Mouse (Mus musculus): ENCODE data around the gene Ddrgk1.
A peak's percentile ranks its signal among the peaks of the same experiment; 100 is the strongest.

The Ddrgk1 gene

DNA sequence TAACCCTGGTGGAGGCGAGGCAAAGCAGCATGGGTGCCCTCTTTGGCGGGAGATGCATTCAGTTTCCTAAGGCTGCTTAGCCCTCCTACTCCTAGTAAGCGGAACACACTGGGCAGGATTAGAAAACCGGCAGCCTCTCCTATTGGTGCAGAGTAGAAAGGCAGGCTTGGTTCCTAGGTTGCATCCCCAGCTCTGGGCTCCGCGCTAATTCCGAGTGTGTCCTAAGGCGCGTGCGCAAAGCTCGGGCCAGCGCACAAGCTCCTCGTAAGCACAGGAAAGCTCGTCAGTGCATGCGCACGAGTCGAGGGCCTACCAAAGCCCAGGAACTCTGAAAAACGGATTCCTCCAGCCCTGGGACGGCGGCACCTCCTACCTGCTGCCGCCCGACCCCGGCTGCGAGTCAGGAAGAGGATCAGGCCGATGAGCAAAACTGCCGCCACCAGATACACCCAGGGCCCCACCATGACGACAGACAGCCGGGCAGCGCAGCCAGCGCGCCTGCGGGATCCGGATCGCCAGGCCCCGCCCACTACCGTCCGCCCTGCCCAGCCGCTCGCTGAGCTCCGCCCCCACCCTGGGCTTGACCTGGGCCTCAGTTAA, at the start of gene Ddrgk1:
Ddrgk1 (minus strand) TSS at position 558 of the 600 bp plus-strand sequence.
- DNase-seq (ENCODE audit: low spot score) = peak; percentile 94

DNA sequence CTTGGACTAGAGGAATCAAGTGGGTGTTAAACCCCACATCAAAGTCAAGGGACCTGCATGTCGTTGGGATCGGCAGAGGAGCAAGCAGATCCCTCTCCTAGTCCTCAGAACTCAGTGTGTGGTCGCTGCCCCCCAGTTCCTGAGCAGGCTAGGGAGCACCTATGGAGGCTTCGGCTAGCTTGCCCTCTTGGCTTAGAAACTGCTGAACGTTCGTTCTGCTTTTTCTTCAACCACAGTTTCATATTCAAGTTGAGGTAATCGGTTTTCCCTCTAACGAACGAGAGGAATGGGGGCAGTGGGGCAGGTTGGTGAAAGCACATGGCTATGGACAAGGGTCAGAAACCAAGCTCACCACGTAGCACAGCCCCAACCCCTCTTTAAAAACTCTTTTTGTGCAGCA, 42.6 kb upstream of the Ddrgk1 start:
- no peak for DNase-seq (ENCODE audit: low spot score)

DNA sequence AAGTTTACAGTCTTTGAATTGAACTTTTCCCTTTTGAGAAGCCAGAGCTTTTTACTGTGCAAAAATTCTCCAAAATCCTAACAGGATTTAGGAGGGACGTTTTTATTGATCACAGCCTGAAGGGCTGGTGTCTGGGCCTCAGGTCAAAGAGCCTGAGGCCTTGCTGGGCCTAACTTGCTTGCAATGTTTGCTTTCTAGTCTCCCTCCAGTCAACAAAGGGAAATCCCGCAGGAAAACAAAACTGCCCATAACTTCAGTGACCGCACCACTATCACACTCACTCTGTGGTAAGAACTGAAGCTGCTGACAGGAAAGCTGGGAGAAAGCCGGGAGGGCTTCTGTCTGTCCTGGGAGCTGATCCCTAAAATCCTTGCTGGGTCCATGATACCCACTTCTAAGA, 42.1 kb upstream of the Ddrgk1 start:
- no peak for DNase-seq (ENCODE audit: low spot score)

DNA sequence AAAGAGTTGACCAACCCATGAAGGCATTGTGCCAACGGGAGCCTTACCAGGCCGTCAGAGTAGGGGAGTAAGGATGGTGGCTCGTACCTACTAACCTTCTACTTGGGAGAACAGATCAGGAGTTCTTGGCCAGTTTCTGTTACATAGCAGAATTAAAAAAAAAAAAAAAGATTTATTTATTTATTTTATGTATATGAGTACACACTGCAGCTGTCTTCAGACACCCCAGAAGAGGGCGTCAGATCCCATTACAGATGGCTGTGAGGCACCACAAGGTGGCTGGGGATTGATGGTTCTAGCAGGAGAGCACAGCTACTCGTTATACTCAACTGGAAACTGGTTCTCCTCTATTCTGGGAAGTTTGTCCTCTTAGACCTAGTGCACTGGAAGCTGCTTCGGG, 40.7 kb upstream of the Ddrgk1 start:
- no peak for DNase-seq (ENCODE audit: low spot score)

DNA sequence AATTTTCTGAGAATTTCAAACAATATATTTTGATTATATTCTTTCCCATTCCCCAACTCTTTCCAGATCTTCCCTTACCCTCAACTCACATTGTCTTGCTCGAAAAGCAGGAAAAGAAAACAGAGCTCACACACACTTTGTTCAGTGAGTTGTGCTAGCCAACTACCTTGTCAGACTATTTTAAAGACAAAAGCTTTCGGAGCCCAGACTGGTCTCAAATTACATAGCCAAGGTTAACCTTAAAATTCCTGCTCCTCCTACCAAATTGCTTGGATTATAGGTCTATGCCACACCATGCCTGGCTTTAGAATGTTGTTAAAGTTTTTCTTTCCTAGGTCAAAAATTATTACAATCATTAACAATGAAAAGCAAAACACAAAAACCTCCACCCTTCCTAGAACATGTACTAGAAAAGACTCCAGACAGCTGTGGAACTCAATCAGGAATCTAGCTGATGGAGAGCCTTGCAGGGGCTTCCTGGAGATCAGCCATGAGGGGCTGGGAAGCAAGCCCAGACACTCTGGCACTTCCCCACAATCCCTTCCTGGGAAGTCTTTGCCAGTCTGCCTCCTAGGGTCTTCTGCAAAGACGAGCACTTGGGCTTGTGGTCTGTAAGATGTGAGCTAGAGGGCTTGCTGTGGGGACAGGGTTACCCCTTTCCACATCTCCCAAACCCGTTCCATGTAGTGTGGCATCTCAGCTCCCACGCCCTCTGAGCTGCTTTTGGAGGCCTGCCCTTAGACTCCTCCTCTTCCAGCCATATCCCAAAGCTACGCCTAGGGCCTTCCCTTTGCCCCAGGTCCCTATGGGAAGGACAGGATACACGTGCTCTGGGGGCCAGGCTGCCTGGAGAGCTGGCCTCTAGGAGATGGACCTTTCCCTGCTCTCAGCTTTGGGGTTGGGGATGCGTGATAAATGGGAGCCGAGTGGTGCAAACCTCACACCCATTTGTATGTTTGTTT, 39.9 kb upstream of the Ddrgk1 start:
- DNase-seq (ENCODE audit: low spot score) = no peak

DNA sequence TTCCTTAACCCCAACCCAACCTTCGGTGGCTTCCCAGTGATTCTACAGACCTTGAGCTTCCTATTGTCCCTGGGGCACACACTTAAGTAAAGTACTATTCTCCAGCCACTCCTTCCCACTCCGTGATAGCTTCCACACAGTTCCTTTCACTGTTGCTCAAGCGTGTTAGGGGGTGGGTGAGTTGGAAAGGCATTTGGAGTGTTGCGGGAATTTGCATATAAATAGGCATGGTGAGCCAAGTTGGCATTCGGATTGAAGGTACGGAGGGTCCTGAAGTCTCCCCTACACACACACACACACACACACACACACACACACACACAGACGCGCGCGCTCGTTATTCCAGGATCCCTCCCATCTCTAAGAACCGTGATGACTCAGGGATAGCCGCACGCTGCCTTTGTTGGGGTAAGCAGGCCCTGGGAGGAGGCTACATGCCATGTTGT, 33.4 kb upstream of the Ddrgk1 start:
- no peak for DNase-seq (ENCODE audit: low spot score)

DNA sequence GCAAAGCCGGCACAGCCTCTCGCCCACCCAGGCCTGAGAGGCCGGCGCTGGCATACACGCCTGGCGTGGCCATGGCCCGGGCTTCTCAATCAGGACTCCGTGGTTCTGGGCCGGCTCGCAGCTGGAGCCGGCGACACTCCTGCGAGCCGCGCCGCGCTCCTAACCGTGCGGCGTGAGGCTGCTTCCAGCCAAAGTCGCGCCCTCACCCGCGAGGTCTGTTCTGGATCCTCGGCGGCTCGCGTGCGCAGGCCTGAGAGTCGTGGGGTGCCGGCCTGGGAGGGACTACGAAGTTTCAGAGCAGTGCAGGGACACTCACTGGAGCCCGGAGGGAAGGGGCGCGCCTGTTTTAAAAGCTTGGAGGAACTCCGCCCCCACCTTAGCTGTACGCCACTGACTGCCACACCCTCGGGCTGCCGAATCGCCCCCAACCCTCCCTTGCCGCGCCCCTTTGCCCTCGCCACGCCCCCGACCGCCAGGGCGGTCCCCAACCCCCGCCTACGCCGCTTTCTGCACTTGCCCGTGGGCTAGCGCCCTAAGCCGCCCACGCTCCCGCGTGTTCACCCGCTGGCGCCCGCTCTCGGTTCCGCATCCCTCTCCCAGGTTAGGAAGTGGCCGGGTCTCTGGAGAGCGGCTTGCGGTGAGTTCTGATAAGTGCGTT, 32.8 kb upstream of the Ddrgk1 start, which contains the start of gene Slc4a11:
Slc4a11 (minus strand) TSS at position 367 of the 658 bp plus-strand sequence.
- no peak for DNase-seq (ENCODE audit: low spot score)

DNA sequence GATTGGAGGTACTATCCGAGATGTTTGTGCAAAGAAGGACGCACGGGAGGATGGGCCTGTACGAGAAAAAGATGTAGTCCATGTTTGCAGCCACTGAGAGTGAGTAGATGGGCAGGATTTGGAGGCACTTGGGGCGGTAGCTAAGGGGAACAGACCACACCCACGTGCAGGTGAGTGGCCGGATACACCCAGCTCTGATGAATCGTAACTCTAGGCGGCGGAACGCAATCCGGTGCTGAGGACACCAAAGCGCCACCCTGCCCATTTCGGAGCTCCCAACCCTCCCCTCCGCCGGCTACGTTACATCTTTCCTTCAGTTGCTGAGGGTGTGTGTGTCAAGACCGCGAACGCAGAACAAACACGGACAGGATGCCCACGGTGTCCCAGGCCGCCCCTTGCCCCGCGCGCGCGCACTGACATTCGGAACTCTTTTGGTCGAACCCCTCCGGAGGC, 32.3 kb upstream of the Ddrgk1 start:
- DNase-seq (ENCODE audit: low spot score) = no peak

DNA sequence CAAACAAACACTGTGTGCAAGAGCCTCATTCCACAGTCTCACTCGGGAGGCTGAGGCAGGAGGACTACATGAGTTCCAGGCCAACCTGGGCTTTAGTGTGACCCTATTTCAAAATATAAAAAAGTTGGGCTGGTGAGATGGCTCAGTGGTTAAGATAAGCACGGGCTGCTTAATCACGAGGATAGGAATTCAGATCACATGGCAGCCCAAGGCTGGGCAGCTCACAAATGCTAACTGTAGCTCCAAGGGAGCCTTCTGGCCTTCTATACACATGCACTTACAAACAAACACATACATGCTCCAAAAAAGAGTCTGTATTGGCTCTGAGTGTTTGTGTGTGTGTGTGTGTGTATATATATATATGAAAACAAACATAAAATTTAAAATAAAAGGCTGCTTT, 29.1 kb upstream of the Ddrgk1 start:
- no peak for DNase-seq (ENCODE audit: low spot score)

DNA sequence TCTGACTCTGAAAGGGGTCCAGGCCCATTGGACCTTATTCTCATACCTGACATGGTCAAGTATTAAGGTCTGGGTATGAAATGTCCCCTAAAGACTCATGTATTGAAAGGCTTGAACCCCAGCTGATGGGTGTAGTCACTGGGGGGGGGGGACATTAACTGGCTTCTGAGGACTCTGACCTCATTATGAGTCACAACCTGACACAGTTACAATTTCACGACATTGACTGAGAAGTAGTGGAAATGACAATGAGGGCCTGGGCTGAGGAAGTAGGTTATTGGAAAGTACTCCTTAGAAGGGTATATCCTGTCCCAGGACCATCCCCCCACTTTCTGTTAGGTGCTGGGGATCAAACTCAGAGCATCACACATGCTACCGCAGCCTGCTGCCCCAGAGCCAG, 24.6 kb upstream of the Ddrgk1 start:
- no peak for DNase-seq (ENCODE audit: low spot score)

DNA sequence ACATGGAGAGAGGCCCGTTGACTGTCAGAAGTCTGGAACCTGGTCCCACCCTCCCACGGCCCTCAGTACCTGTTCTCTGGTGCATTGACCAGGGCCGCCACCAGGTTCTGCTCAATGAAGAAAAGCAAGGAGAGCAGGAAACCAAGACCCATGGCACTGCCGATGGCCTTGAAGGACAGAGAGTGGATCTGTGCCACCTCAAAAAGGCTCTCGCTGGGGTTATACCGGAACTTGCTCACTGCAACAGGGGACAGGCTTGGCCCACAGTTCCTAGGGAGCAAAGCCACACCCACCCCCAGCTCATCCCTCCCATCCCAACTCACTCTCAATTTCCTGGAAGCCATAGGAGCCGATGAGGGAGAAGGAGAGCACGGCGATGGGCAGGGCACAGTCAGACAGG, 21.0 kb upstream of the Ddrgk1 start:
- no peak for DNase-seq (ENCODE audit: low spot score)

DNA sequence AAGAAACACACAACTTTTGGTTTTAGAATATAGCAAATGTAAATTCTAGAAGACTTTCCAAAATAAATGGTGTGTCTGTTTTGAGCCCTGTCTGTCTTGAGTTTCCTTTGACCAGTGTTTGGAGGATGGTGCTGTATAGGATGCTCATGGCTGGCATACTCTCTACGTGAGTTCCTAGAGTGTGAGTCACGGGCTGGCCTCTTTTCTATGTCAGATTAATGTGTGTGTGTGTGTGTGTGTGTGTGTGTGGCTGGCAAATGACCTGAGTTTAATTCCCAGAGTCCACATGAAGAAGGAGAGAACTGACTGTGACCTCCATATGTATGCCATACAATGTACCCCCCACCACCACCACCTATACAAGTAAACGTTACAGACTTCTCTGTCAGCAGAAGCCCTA, 17.1 kb upstream of the Ddrgk1 start:
- DNase-seq (ENCODE audit: low spot score) = no peak

DNA sequence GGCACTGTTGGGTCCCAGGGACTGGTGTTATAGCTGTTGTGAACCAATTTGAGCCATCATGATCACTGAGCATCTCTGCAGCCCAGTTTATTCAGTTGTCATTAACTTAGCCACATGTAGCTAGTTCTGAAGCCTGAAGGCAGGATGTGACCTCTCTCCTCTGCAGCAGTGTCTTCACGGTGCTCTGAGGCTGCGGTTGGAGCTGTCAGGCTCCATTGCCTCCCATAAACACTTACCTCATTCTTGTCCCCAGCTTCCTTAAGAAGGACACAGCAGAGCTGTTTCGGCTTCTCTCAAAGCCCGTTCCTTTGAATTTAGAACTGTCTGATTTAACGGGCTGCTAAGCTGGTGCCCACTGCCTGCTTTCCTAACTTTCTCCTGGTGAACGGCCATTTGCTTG, 15.4 kb upstream of the Ddrgk1 start:
- DNase-seq (ENCODE audit: low spot score) = no peak

DNA sequence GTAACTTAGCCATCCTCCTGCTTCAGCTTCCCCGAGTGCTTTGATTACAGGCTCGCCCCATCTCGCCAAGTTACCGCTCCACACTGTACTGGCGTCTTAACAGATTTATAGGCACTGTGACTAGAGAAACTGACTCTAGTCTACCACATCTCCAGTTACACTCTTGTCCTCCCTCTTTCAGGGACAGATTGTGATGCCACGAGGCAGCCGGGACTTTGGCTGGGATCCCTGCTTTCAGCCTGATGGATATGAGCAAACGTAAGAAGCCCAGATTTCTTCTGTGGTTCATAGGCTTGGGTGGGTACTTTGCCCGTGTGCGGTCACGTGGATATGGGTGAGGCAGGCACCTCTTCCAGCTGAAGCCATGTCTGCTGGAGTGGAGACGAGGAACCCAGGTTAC, 14.7 kb upstream of the Ddrgk1 start:
- DNase-seq (ENCODE audit: low spot score) = no peak

DNA sequence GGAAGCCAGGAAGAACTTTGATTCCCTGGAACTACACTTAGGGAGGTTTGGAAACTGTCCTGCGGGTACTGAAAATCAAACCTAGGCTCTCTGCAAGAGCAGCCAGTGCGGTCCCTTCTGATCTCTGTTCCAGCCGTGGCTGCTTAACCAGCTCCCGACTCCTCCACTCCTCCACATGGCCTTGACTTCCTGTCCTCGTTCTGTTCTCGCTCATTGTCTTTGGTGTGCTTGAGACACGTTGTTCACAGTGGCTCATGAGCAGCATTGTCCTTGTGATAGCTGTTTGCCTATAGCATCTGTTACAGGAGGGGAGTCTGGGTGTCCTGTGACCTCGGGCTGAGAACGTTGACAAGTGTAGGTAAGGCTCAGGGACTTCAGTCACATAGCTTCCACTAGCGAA, 12.8 kb upstream of the Ddrgk1 start:
- DNase-seq (ENCODE audit: low spot score) = no peak

DNA sequence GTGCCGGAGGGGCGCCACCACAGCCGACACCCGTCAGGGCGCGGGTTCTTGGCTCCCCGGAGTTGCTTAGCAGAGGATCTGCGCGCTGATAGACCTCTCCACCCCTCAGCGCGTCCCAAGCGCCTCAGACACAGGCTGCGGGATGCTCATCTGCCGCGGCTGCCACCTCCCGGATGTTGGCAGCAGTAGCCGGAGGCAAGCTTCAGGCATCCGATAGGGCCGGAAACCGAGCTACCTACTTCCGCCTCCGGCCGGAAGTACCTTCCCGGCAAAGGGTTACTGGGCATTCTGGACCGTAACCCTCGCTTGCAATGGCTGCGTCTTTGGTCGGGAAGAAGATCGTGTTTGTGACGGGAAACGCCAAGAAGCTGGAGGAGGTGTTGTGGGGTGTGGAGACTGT, 3.1 kb upstream of the Ddrgk1 start, which contains the start of gene Itpa:
Itpa (plus strand) TSS at position 52 of the 400 bp plus-strand sequence.
- peak; percentile 79 for DNase-seq (ENCODE audit: low spot score)

DNA sequence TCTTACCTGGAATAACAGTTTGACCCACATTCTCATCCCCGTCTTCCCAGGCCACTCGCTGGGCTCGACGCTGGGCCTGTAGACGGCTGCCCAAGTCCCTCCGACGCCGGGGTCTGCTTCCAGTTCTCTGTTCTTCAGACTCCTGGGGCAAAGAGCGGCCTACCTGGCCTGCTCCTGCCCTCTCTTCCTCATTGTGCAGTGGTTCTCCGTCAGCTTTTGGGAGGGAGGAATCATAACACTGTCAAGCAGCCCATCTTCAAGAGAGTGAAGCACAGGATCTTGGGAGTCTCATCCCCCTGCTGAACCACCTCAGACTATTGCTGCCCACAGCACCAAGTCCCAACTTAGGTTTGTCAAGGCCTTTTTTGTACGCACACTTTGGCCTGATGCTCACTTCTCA, 1.1 kb downstream of the Ddrgk1 start:
- no peak for DNase-seq (ENCODE audit: low spot score)

DNA sequence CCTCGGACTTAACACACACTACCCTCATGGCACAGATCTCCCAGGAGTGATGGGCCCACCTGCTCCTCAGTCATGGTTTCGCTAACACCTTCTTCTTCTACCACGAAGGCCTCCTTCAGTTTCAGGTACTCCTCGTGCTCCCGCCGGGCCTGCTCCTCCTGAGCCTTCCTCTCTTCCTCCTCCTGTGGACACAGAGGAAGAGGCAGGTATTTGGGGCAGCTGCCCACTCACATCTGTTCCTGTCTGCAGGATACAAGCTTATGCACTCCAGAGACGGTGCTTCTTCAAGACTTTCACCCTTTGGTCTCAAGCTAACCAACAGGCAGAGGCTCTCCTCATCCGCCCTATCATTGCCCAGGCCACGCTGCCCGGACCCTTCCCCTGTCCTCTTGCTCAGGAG, 5.9 kb downstream of the Ddrgk1 start:
- DNase-seq (ENCODE audit: low spot score) = no peak

DNA sequence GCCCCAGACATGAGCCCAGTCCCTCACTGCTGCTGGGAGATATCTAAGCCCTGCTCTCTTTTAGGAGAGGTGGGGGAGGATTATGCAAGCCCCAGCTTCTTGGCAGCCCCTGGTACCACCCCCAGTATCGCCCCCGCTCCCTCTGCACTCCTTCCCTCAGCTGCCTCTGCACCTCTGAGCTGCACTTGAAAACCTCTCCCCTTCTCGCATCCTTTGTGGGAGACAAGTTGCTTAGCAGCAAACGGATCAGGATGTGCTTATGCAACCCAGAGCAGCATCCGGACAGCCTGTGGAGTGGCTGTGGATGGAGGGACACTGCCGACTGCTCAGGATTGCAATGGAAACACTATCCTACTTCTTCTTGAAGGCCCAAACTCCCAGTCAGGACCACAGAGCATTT, 6.9 kb downstream of the Ddrgk1 start:
- peak; percentile 79 for DNase-seq (ENCODE audit: low spot score)

DNA sequence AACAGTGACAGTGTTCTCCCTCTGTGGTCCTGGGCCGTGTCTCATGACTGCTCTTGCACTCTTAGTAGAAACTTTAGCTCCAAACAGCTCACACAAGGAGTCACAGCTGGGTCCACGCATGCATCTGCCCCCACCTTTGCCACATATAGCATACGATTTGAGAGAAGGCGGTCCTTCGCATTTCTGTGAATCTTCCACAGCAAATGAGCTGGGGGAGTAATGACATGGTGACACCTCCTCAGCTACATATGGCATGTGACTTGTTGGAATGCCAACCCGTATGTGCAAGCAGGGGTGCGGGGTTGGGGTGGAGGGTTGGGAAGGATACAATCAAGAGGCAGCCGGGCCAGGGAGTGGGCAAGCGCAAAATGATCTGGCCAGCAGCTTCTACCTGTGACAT, 7.9 kb downstream of the Ddrgk1 start:
- no peak for DNase-seq (ENCODE audit: low spot score)

DNA sequence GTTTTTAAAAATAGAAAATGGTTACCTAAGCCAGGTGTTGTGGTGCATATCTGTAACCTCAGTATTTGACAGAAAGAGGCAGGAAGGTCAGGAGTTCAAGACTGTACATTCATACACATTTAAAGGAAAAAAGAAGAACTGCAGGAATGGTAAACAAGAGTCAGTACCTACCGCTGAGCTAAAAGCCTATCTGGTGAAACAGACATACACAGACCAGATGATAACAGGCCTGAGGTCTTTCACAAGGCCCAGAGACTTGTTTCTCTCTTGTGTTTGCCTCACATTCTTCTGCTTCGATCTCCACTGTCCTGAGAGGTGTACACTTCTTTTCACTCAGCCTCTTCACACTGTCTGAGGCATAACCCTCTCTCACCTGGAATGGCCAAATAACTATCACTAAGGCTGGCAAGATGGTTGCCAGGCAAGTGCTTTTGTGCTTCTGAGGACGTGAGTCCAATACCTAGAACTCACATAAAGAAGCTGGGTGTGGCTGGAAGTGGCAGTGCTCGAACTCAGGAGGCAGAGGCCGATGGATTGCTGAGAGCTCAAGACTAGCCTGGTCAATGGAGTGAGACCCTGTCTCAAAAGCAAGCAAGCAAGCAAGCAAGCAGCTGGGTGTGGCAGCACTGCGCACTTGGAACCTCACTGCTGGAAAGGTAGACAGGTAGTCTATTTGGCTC, 8.7 kb downstream of the Ddrgk1 start:
- no peak for DNase-seq (ENCODE audit: low spot score)

DNA sequence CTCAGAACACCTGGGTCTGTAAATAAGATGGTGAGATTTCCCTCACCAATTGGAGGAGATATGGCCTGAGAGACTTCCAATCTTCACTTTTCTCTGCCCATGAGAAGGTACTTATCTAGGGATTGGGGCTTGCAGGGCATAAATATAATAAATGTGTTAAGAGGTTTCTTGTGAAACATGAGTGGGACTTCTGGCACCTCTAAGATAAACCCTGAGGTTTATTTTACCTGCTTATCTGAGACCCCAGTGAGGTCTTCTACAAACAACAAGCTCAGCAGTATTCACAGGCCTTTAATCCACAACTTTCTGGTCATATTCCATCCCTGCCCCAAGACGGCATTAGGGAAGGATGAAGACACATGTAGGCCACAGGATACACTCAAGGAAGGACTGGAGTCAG, 10.7 kb downstream of the Ddrgk1 start:
- DNase-seq (ENCODE audit: low spot score) = no peak

Measured in left cerebral cortex, adult 11 months (tissue).